Mouse (Mus musculus): ENCODE measurements around the gene Galnt10.

Gene Galnt10

GRCm38 (mm10) chr11:57657370-57658072 is 12.3 kb downstream of the Galnt10 start:
- CTCF ChIA-PET, result no interaction called here

- CTCF ChIA-PET, result no interaction called here
These were observed 13.0 kb downstream of the Galnt10 start for GRCm38 (mm10) chr11:57658214-57658613.

GRCm38 (mm10) chr11:57658751-57659150 is 13.5 kb downstream of the Galnt10 start:
- CTCF ChIA-PET, result no interaction called here

- CTCF ChIA-PET, result no interaction called here
These were observed 14.9 kb downstream of the Galnt10 start for GRCm38 (mm10) chr11:57660156-57660555.

GRCm38 (mm10) chr11:57660814-57661213 is 15.6 kb downstream of the Galnt10 start:
- CTCF ChIA-PET, result no interaction called here

- CTCF ChIA-PET, result interaction anchor here (0.8 kb wide), 1 partner anchor 10 kb away, joined by 3 read pairs; no protein-coding TSS in a partner anchor
These were observed 16.4 kb downstream of the Galnt10 start for GRCm38 (mm10) chr11:57661492-57662229.

- CTCF ChIA-PET, result interaction anchor here (0.8 kb wide), 1 partner anchor 10 kb away, joined by 3 read pairs; no protein-coding TSS in a partner anchor
These were observed 17.0 kb downstream of the Galnt10 start for GRCm38 (mm10) chr11:57662231-57662630.

- CTCF ChIA-PET, result no interaction called here
These were observed 18.0 kb downstream of the Galnt10 start for GRCm38 (mm10) chr11:57663271-57663670.

- CTCF ChIA-PET, result interaction anchor here (0.7 kb wide), 1 partner anchor 43 kb away, joined by 7 read pairs; no protein-coding TSS in a partner anchor
These were observed 19.5 kb downstream of the Galnt10 start for GRCm38 (mm10) chr11:57664741-57665140.

GRCm38 (mm10) chr11:57668271-57668670 is 23.0 kb downstream of the Galnt10 start:
- CTCF ChIA-PET, result no interaction called here

- CTCF ChIA-PET, result no interaction called here
These were observed 24.3 kb downstream of the Galnt10 start for GRCm38 (mm10) chr11:57669522-57669921.

- CTCF ChIA-PET, result no interaction called here
These were observed 26.0 kb downstream of the Galnt10 start for GRCm38 (mm10) chr11:57671120-57671697.

- CTCF ChIA-PET, result no interaction called here
These were observed 26.6 kb downstream of the Galnt10 start for GRCm38 (mm10) chr11:57671797-57672196.

GRCm38 (mm10) chr11:57672995-57673394 is 27.8 kb downstream of the Galnt10 start:
- CTCF ChIA-PET, result no interaction called here

- CTCF ChIA-PET, result no interaction called here
These were observed 28.9 kb downstream of the Galnt10 start for GRCm38 (mm10) chr11:57673977-57674687.

GRCm38 (mm10) chr11:57677261-57677660 is 32.0 kb downstream of the Galnt10 start:
- CTCF ChIA-PET, result no interaction called here

GRCm38 (mm10) chr11:57682589-57682988 is 37.3 kb downstream of the Galnt10 start:
- CTCF ChIA-PET, result no interaction called here

GRCm38 (mm10) chr11:57683125-57683524 is 37.9 kb downstream of the Galnt10 start:
- CTCF ChIA-PET, result no interaction called here

GRCm38 (mm10) chr11:57683931-57684330 is 38.7 kb downstream of the Galnt10 start:
- CTCF ChIA-PET, result no interaction called here

- CTCF ChIA-PET, result no interaction called here
These were observed 39.6 kb downstream of the Galnt10 start for GRCm38 (mm10) chr11:57684891-57685290.

GRCm38 (mm10) chr11:57685689-57686454 is 40.6 kb downstream of the Galnt10 start:
- CTCF ChIA-PET, result interaction anchor here (0.6 kb wide), 1 partner anchor 41 kb away, joined by 6 read pairs; no protein-coding TSS in a partner anchor

All from spleen, embryonic (tissue).